Mouse (Mus musculus): Measurements from ENCODE around the gene Snd1.

DNA sequence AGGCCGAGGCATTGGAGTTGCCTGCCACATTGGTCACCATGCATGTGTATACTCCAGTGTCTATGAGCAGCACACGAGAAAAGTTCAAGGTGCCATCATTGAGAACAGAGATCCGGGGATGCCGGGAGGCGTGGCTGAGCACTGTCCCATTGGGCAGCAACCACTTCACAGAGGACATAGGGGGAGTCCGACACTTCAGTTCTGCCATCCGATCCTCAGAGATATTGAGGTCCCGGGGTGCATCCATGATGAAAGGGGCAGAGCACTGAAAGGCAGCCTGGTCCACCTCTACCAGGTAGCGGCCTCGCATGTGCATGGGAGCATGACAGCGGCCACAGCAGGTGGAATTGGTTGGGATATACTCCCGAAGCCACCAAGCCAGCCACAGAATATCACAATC lies 355.4 kb downstream of the Snd1 start:
- TF ChIP-seq CTCF (IDR thresholded peaks at IDR 0.05; ENCODE audit: control insufficient read depth, insufficient read depth, insufficient read length) (no peak), MAX (IDR thresholded peaks at IDR 0.05) (no peak), USF1 (IDR thresholded peaks at IDR 0.05; ENCODE audit: low read depth) (no peak), CEBPB (IDR thresholded peaks at IDR 0.05; ENCODE audit: low read depth) (no peak), MYOG (IDR thresholded peaks at IDR 0.05; ENCODE audit: control insufficient read depth, extremely low read depth, insufficient read length) (no peak), FOSL1 (IDR thresholded peaks at IDR 0.05; ENCODE audit: insufficient read depth, low read length, poor library complexity, severe bottlenecking) (no peak), MYOD1 (IDR thresholded peaks at IDR 0.05; ENCODE audit: control insufficient read depth, insufficient read length, low read depth) (no peak)

Data from C2C12 (cell line).